Mouse (Mus musculus): ENCODE measurements around the gene Tspyl3. TPM values are rescaled to one million over a fixed set of nuclear protein-coding genes. Genes with fewer than 3 reads are reported as not detected.
"Not testable (repeated sequence)": the region's sequence is repeated elsewhere in the genome, so short reads cannot be mapped to it uniquely, and the experiment has no call there.

Gene Tspyl3
- polyA plus RNA-seq (2012; rRNA removed): 23.4 and 24.8 TPM in 2 replicates

GRCm38 (mm10) chr2:153224946-153225594, at the start of gene Tspyl3:
TSS of gene Tspyl3 (minus strand) at chr2:153225441.
- DNase-seq (ENCODE audit: extremely low spot score in 1 of 2, low spot score in 1 of 2): peak; percentile 19 to 61

DNA sequence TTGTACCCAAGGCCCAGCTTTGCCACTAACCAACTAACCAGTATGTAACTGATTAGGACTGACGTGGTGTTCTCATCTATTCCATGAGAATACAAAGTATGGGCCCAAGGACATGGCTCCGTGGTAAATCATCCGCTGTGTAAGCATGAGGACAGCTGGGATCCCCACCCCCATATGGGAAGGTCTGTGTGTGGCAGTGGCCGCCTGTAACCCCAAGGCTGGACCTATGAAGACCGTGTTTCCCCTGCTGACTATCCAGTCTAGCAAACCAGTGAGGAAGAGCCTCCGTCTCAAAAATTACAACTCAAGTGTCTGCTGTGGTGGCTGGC, 49.6 kb upstream of the Tspyl3 start:
- DNase-seq (ENCODE audit: extremely low spot score in 1 of 2, low spot score in 1 of 2): no peak

DNA sequence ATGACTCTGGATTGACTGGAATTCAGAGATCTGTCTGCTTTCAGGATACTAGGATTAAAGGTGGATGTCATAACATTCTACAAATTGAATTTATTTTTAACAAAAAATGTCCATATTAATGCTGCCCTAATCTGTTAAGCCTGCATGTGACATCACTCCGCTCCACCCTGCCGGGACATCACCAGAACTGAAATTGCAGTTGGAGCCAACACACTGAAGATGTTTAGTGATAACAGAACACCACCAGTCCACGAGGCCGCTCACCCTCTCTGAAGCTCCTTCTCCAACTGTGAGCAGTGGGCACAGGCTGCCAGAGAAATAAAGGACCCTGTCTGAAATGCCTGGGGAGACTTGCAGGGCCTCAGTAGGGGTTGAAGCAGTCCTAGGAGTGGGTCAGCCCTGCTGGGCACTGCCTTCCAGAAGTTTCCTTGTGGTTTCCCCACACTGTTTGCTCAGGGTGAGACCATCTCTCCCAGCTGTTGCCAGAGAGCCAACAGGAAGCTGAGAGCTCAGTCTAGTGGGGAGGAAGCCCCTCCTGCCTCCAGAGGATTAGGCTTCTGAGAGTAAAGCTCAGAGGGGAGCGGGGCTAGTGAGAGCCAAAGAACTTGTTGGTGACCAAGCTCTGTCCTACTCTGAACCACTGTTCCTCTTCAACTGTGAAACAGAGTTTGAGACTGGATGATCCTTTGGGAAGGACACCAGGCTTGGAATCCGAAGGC, 49.1 kb upstream of the Tspyl3 start:
- not testable (repeated sequence) for DNase-seq (ENCODE audit: extremely low spot score in 1 of 2, low spot score in 1 of 2)

- DNase-seq (ENCODE audit: extremely low spot score in 1 of 2, low spot score in 1 of 2): not testable (repeated sequence)
Measured at GRCm38 (mm10) chr2:153270231-153270915, 45.1 kb upstream of the Tspyl3 start.

DNA sequence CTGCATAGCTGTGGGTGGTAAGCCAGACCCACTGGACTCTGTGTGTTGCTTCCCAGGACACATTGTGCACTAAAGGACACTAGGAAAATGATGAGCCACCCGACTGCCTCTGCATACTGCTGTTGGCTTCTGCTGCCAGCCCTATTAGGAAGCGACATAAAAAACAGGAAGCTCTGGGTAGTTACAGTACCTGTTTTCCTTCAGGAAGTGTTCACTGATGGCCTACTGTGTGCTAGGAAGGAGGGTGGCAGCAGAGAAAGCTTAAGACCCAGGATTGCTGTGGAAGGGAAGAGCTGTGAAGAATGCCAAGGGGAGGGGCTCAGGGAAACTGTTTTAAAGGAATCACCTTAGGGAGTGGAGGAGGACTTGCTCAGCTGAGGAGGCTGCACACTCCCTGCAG, 42.1 kb upstream of the Tspyl3 start:
- no peak for DNase-seq (ENCODE audit: extremely low spot score in 1 of 2, low spot score in 1 of 2)

GRCm38 (mm10) chr2:153263053-153263452, 37.8 kb upstream of the Tspyl3 start:
- DNase-seq (ENCODE audit: extremely low spot score in 1 of 2, low spot score in 1 of 2): no peak

GRCm38 (mm10) chr2:153259864-153260674, 34.8 kb upstream of the Tspyl3 start:
- DNase-seq (ENCODE audit: extremely low spot score in 1 of 2, low spot score in 1 of 2): no peak

GRCm38 (mm10) chr2:153259030-153259863, 34.0 kb upstream of the Tspyl3 start:
- no peak for DNase-seq (ENCODE audit: extremely low spot score in 1 of 2, low spot score in 1 of 2)

DNA sequence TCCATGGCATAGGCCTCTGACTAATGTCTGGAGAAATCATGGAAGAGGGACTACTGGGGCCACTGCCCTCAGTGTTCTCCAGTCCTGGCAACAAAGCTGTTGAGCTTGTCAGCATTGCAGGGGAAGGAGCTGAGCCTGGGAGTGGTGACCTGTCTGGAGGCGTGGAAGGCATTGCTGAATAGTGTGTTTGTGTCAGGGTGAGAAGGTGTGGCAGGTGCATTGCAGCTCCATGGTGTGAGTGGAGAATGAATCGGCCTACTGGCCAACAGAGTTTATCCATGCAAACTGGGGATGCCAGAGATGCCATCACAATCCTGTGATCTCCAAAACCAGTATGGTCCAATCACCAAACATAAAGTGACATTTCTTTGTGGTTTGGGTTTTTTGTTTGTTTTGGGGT, 31.4 kb upstream of the Tspyl3 start:
- DNase-seq (ENCODE audit: extremely low spot score in 1 of 2, low spot score in 1 of 2): no peak

DNA sequence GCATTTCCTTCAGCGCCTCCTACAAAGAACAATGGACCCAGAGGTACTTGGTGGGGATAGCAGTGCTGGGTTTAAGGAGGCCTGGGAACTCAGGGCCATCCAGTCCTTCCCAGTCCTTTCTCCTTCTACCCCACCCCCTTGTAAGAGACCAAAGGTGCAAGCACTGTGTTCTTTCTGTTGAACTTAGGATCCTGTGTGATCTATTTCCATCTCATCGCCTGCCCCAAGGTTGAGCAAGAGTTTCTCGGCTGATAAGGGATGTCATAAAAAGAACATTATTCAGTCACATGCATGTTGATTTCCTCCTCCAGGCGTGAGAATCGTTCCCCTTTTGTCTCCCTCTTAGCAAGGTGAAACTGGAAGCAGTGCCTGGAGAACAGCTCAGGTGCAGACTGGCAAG, 24.5 kb upstream of the Tspyl3 start:
- no peak for DNase-seq (ENCODE audit: extremely low spot score in 1 of 2, low spot score in 1 of 2)

- no peak for DNase-seq (ENCODE audit: extremely low spot score in 1 of 2, low spot score in 1 of 2)
Measured at GRCm38 (mm10) chr2:153242156-153242555, 16.9 kb upstream of the Tspyl3 start.

DNA sequence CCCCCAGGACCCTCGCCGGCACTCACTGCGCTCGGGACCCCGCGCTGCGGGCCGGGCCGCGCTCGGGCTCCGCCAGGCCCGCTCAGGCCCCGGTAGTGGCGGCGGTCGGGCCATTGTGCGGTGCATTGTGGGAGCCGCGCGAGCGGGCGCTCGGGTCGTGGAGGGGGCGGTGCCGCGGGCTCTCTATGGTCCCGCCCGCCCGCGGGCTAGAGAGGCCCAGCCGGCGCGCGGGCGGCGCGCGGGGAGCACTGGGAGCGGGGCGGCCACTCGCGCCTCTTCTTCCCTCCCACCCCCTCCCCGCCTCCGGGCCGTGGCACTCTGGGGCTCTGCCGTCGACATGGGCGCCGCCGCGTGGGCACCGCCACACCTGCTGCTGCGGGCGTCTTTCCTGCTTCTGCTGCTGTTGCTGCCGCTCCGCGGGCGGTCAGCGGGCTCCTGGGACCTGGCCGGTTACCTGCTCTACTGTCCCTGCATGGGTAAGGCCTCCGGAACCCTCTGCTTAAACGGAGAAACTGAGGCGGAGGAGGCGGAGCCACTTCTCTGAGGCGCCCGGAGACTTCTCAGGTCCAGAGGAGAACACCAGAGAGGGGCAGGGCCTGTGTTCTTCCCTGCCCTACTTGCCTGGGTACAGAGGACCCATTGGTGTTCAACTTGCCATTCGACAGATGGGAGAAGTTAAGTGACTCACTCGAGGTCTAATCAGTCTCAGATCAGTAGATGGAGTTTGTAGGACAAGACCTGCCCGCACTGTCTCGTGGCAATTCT, 16.2 kb upstream of the Tspyl3 start, which contains the start of the genes Plagl2 and Pofut1:
Gene Plagl2, minus strand, starts transcription at position 177 of the 765 bp plus-strand sequence.
Gene Pofut1, plus strand, starts transcription at position 284 of the 765 bp plus-strand sequence.
- DNase-seq (ENCODE audit: extremely low spot score in 1 of 2, low spot score in 1 of 2): peak; percentile 54 to 88

- DNase-seq (ENCODE audit: extremely low spot score in 1 of 2, low spot score in 1 of 2): no peak
Measured at GRCm38 (mm10) chr2:153240701-153241235, 15.5 kb upstream of the Tspyl3 start.

GRCm38 (mm10) chr2:153239860-153240480, 14.7 kb upstream of the Tspyl3 start:
- no peak for DNase-seq (ENCODE audit: extremely low spot score in 1 of 2, low spot score in 1 of 2)

- DNase-seq (ENCODE audit: extremely low spot score in 1 of 2, low spot score in 1 of 2): no peak
Measured at GRCm38 (mm10) chr2:153239021-153239859, 14.0 kb upstream of the Tspyl3 start.

- DNase-seq (ENCODE audit: extremely low spot score in 1 of 2, low spot score in 1 of 2): no peak
Measured at GRCm38 (mm10) chr2:153238406-153238805, 13.2 kb upstream of the Tspyl3 start.

- DNase-seq (ENCODE audit: extremely low spot score in 1 of 2, low spot score in 1 of 2): no peak
Measured at GRCm38 (mm10) chr2:153237891-153238290, 12.7 kb upstream of the Tspyl3 start.
